Mouse (Mus musculus): ENCODE measurements around the gene Olfr615. TPM values are rescaled to one million over a fixed set of nuclear protein-coding genes. Genes with fewer than 3 reads are reported as not detected.
"Not testable (repeated sequence)": the region's sequence is repeated elsewhere in the genome, so short reads cannot be mapped to it uniquely, and the experiment has no call there.

The Olfr615 gene
- polyA plus RNA-seq (2012; ENCODE audit: insufficient read depth, insufficient read length, missing spikeins) = not detected in 2 replicates

- Histone ChIP-seq H3K4me3 (ENCODE audit: insufficient read depth, low read length) (no peak within 1 kb of the TSS), H3K27ac (ENCODE audit: insufficient read depth, low read depth, low read length) (no peak within 1 kb of the TSS), H3K4me1 (ENCODE audit: control insufficient read depth, insufficient read depth, low read length) (no peaks in the 10 kb centered on the region)
- TF ChIP-seq CTCF (IDR thresholded peaks at IDR 0.05; ENCODE audit: low read depth, low read length) (no peak), POLR2A (IDR thresholded peaks at IDR 0.05; ENCODE audit: borderline replicate concordance, low read depth, low read length) (no peak)
Observed at GRCm38 (mm10) chr7:103555779-103556178, at the start of gene Olfr615. Gene Olfr615 (plus strand): TSS chr7:103556079.

- Histone ChIP-seq H3K4me3 (ENCODE audit: insufficient read depth, low read length) (no peak within 1 kb of the TSS), H3K27ac (ENCODE audit: insufficient read depth, low read depth, low read length) (no peak within 1 kb of the TSS), H3K4me1 (ENCODE audit: control insufficient read depth, insufficient read depth, low read length) (no peaks in the 10 kb centered on the region)
- TF ChIP-seq CTCF (IDR thresholded peaks at IDR 0.05; ENCODE audit: low read depth, low read length) (no peak), POLR2A (IDR thresholded peaks at IDR 0.05; ENCODE audit: borderline replicate concordance, low read depth, low read length) (no peak)
Observed at GRCm38 (mm10) chr7:103512022-103512421, 43.9 kb upstream of the Olfr615 start, which contains the start of gene Olfr610. Gene Olfr610 (minus strand): TSS chr7:103512122.

GRCm38 (mm10) chr7:103520746-103521145 is 35.1 kb upstream of the Olfr615 start, which contains the start of gene Olfr611:
Gene Olfr611 (minus strand): TSS chr7:103520846.
- not testable (repeated sequence) for H3K27ac ChIP-seq (ENCODE audit: insufficient read depth, low read depth, low read length); H3K4me3 ChIP-seq (ENCODE audit: insufficient read depth, low read length); H3K4me1 ChIP-seq (ENCODE audit: control insufficient read depth, insufficient read depth, low read length)

- not testable (repeated sequence) for H3K4me3 ChIP-seq (ENCODE audit: insufficient read depth, low read length); H3K27ac ChIP-seq (ENCODE audit: insufficient read depth, low read depth, low read length); H3K4me1 ChIP-seq (ENCODE audit: control insufficient read depth, insufficient read depth, low read length)
Observed at GRCm38 (mm10) chr7:103542617-103543016, 13.3 kb upstream of the Olfr615 start, which contains the start of gene Olfr612. Gene Olfr612 (minus strand): TSS chr7:103542717.

GRCm38 (mm10) chr7:103547774-103548173 is 8.1 kb upstream of the Olfr615 start, which contains the start of gene Olfr613:
Gene Olfr613 (plus strand): TSS chr7:103548074.
- Histone ChIP-seq H3K4me1 (ENCODE audit: control insufficient read depth, insufficient read depth, low read length) (no peaks in the 10 kb centered on the region), H3K27ac (ENCODE audit: insufficient read depth, low read depth, low read length) (no peak within 1 kb of the TSS), H3K4me3 (ENCODE audit: insufficient read depth, low read length) (no peak within 1 kb of the TSS)
- TF ChIP-seq POLR2A (IDR thresholded peaks at IDR 0.05; ENCODE audit: borderline replicate concordance, low read depth, low read length) (no peak), CTCF (IDR thresholded peaks at IDR 0.05; ENCODE audit: low read depth, low read length) (no peak)

GRCm38 (mm10) chr7:103569043-103569442 is 13.2 kb downstream of the Olfr615 start, which contains the start of gene Olfr616:
Gene Olfr616 (minus strand): TSS chr7:103569143.
- Histone ChIP-seq H3K4me1 (ENCODE audit: control insufficient read depth, insufficient read depth, low read length) (no peaks in the 10 kb centered on the region), H3K27ac (ENCODE audit: insufficient read depth, low read depth, low read length) (no peak within 1 kb of the TSS), H3K4me3 (ENCODE audit: insufficient read depth, low read length) (no peak within 1 kb of the TSS)
- TF ChIP-seq POLR2A (IDR thresholded peaks at IDR 0.05; ENCODE audit: borderline replicate concordance, low read depth, low read length) (no peak), CTCF (IDR thresholded peaks at IDR 0.05; ENCODE audit: low read depth, low read length) (no peak)

- TF ChIP-seq POLR2A (IDR thresholded peaks at IDR 0.05; ENCODE audit: borderline replicate concordance, low read depth, low read length) = no peak
- no peak for TF ChIP-seq CTCF (IDR thresholded peaks at IDR 0.05; ENCODE audit: low read depth, low read length)
- H3K4me3 ChIP-seq (ENCODE audit: insufficient read depth, low read length) = no peak within 1 kb of the TSS
- H3K27ac ChIP-seq (ENCODE audit: insufficient read depth, low read depth, low read length) = no peak within 1 kb of the TSS
- no peaks in the 10 kb centered on the region for H3K4me1 ChIP-seq (ENCODE audit: control insufficient read depth, insufficient read depth, low read length)
Observed at GRCm38 (mm10) chr7:103572761-103573160, 16.9 kb downstream of the Olfr615 start, which contains the start of gene Olfr617. Gene Olfr617 (plus strand): TSS chr7:103573061.

GRCm38 (mm10) chr7:103589803-103590202 is 33.9 kb downstream of the Olfr615 start, which contains the start of gene Olfr618:
Gene Olfr618 (plus strand): TSS chr7:103590103.
- Histone ChIP-seq H3K4me1 (ENCODE audit: control insufficient read depth, insufficient read depth, low read length) (no peaks in the 10 kb centered on the region), H3K27ac (ENCODE audit: insufficient read depth, low read depth, low read length) (no peak within 1 kb of the TSS), H3K4me3 (ENCODE audit: insufficient read depth, low read length) (no peak within 1 kb of the TSS)
- TF ChIP-seq POLR2A (IDR thresholded peaks at IDR 0.05; ENCODE audit: borderline replicate concordance, low read depth, low read length) (no peak), CTCF (IDR thresholded peaks at IDR 0.05; ENCODE audit: low read depth, low read length) (no peak)

- Histone ChIP-seq H3K4me1 (ENCODE audit: control insufficient read depth, insufficient read depth, low read length) (no peaks in the 10 kb centered on the region), H3K27ac (ENCODE audit: insufficient read depth, low read depth, low read length) (no peak within 1 kb of the TSS), H3K4me3 (ENCODE audit: insufficient read depth, low read length) (no peak within 1 kb of the TSS)
- TF ChIP-seq CTCF (IDR thresholded peaks at IDR 0.05; ENCODE audit: low read depth, low read length) (no peak), POLR2A (IDR thresholded peaks at IDR 0.05; ENCODE audit: borderline replicate concordance, low read depth, low read length) (no peak)
Observed at GRCm38 (mm10) chr7:103600275-103600674, 44.4 kb downstream of the Olfr615 start, which contains the start of gene Olfr619. Gene Olfr619 (plus strand): TSS chr7:103600575.

GRCm38 (mm10) chr7:103607425-103607824 is 51.5 kb downstream of the Olfr615 start:
- no peak overlapping the region for H3K27ac ChIP-seq (ENCODE audit: insufficient read depth, low read depth, low read length)
- TF ChIP-seq POLR2A (IDR thresholded peaks at IDR 0.05; ENCODE audit: borderline replicate concordance, low read depth, low read length) = no peak
- no peak for TF ChIP-seq CTCF (IDR thresholded peaks at IDR 0.05; ENCODE audit: low read depth, low read length)

GRCm38 (mm10) chr7:103612434-103612833 is 56.6 kb downstream of the Olfr615 start, which contains the start of gene Olfr620:
Gene Olfr620 (minus strand): TSS chr7:103612534.
- no peak within 1 kb of the TSS for H3K4me3 ChIP-seq (ENCODE audit: insufficient read depth, low read length)
- H3K27ac ChIP-seq (ENCODE audit: insufficient read depth, low read depth, low read length) = no peak within 1 kb of the TSS
- no peak for TF ChIP-seq POLR2A (IDR thresholded peaks at IDR 0.05; ENCODE audit: borderline replicate concordance, low read depth, low read length)
- TF ChIP-seq CTCF (IDR thresholded peaks at IDR 0.05; ENCODE audit: low read depth, low read length) = no peak
- no peaks in the 10 kb centered on the region for H3K4me1 ChIP-seq (ENCODE audit: control insufficient read depth, insufficient read depth, low read length)

More at GRCm38 (mm10) chr7:103607425-103607824, 51.5 kb downstream of the Olfr615 start:
- Histone ChIP-seq H3K4me3 (ENCODE audit: insufficient read depth, low read length) (no peak overlapping the region), H3K4me1 (ENCODE audit: control insufficient read depth, insufficient read depth, low read length) (no peaks in the 10 kb centered on the region)
